Mouse (Mus musculus): ENCODE results near the gene Clock.

GRCm38 (mm10) chr5:76333833-76334232 is 29.2 kb upstream of the Clock start:
- TF ChIP-seq TAL1 (IDR thresholded peaks at IDR 0.05; ENCODE audit: low read length) (no peak), GATA1 (IDR thresholded peaks at IDR 0.05; ENCODE audit: low read length) (no peak)

All from erythroblast, embryonic 14.5 days (primary cell).